Mouse (Mus musculus) cerebellum, adult 9-11 months (tissue): ENCODE results near the gene 1110004F10Rik.

Experiments used
- DNase-seq: peaks from one replicate; pipeline ENCODE4 v3.0.0; 2022

1110004F10Rik gene

GRCm38 (mm10) chr7:116099952-116100528, 60.8 kb downstream of the 1110004F10Rik start:
- DNase-seq, result no peak

GRCm38 (mm10) chr7:116103091-116103490, 63.9 kb downstream of the 1110004F10Rik start:
- no peak for DNase-seq

- DNase-seq, result no peak
These were observed 71.5 kb downstream of the 1110004F10Rik start for GRCm38 (mm10) chr7:116110661-116111060.

GRCm38 (mm10) chr7:116111546-116111945, 72.3 kb downstream of the 1110004F10Rik start:
- no peak for DNase-seq

GRCm38 (mm10) chr7:116115216-116115930, 76.2 kb downstream of the 1110004F10Rik start:
- no peak for DNase-seq

- DNase-seq, result no peak
These were observed 76.8 kb downstream of the 1110004F10Rik start for GRCm38 (mm10) chr7:116115991-116116390.

GRCm38 (mm10) chr7:116119306-116119857, 80.2 kb downstream of the 1110004F10Rik start:
- no peak for DNase-seq

- DNase-seq, result no peak
These were observed 81.5 kb downstream of the 1110004F10Rik start for GRCm38 (mm10) chr7:116120737-116121136.

- no peak for DNase-seq
These were observed 82.0 kb downstream of the 1110004F10Rik start for GRCm38 (mm10) chr7:116121202-116121601.

GRCm38 (mm10) chr7:116122981-116123596, 83.9 kb downstream of the 1110004F10Rik start:
- no peak for DNase-seq

GRCm38 (mm10) chr7:116123597-116123985, 84.4 kb downstream of the 1110004F10Rik start:
- no peak for DNase-seq

GRCm38 (mm10) chr7:116124057-116124456, 84.9 kb downstream of the 1110004F10Rik start:
- no peak for DNase-seq

- DNase-seq, result no peak
These were observed 86.5 kb downstream of the 1110004F10Rik start for GRCm38 (mm10) chr7:116125671-116126070.

GRCm38 (mm10) chr7:116127052-116127451, 87.9 kb downstream of the 1110004F10Rik start:
- no peak for DNase-seq

- DNase-seq, result no peak
These were observed 89.1 kb downstream of the 1110004F10Rik start for GRCm38 (mm10) chr7:116128286-116128685.

GRCm38 (mm10) chr7:116129374-116129773, 90.2 kb downstream of the 1110004F10Rik start:
- DNase-seq, result no peak

- peak; percentile 8 for DNase-seq
These were observed 92.2 kb downstream of the 1110004F10Rik start for GRCm38 (mm10) chr7:116131390-116131789.

- peak; percentile 64 for DNase-seq
These were observed 92.9 kb downstream of the 1110004F10Rik start for GRCm38 (mm10) chr7:116132078-116132477.

- DNase-seq, result no peak
These were observed 95.5 kb downstream of the 1110004F10Rik start for GRCm38 (mm10) chr7:116134413-116135292.

- no peak for DNase-seq
These were observed 98.0 kb downstream of the 1110004F10Rik start for GRCm38 (mm10) chr7:116137149-116137548.

- no peak for DNase-seq
These were observed 98.5 kb downstream of the 1110004F10Rik start for GRCm38 (mm10) chr7:116137671-116138070.

- no peak for DNase-seq
These were observed 105.8 kb downstream of the 1110004F10Rik start for GRCm38 (mm10) chr7:116145030-116145429.

- no peak for DNase-seq
These were observed 107.9 kb downstream of the 1110004F10Rik start for GRCm38 (mm10) chr7:116147114-116147513.
